Mouse (Mus musculus) ovary, postnatal 14 days (tissue): ENCODE measurements around the gene Pitx2.

ENCODE experiments used
- DNase-seq: peaks from one replicate; pipeline ENCODE4 v3.0.0; 2022; ENCODE audit warnings: low spot score

Pitx2 gene

GRCm38 (mm10) chr3:129199609-129200500 is at the start of gene Pitx2:
Pitx2 (plus strand) TSS chr3:129199878.
- no peak for DNase-seq

- no peak for DNase-seq
These were observed 49.7 kb upstream of the Pitx2 start for GRCm38 (mm10) chr3:129150001-129150400.

GRCm38 (mm10) chr3:129151096-129151685 is 48.5 kb upstream of the Pitx2 start:
- DNase-seq = no peak

GRCm38 (mm10) chr3:129158812-129159370 is 40.8 kb upstream of the Pitx2 start:
- DNase-seq = no peak

- DNase-seq = no peak
These were observed 38.2 kb upstream of the Pitx2 start for GRCm38 (mm10) chr3:129161333-129162035.

- no peak for DNase-seq
These were observed 35.4 kb upstream of the Pitx2 start for GRCm38 (mm10) chr3:129164246-129164645.

- DNase-seq = no peak
These were observed 34.0 kb upstream of the Pitx2 start for GRCm38 (mm10) chr3:129165715-129166114.

- DNase-seq = no peak
These were observed 33.0 kb upstream of the Pitx2 start for GRCm38 (mm10) chr3:129166684-129167083.

GRCm38 (mm10) chr3:129170416-129170815 is 29.3 kb upstream of the Pitx2 start:
- DNase-seq = no peak

GRCm38 (mm10) chr3:129171789-129172188 is 27.9 kb upstream of the Pitx2 start:
- DNase-seq = no peak

GRCm38 (mm10) chr3:129194436-129194835 is 5.2 kb upstream of the Pitx2 start:
- no peak for DNase-seq

GRCm38 (mm10) chr3:129195036-129195435 is 4.6 kb upstream of the Pitx2 start:
- DNase-seq = no peak

GRCm38 (mm10) chr3:129195816-129196549 is 3.7 kb upstream of the Pitx2 start:
- no peak for DNase-seq

GRCm38 (mm10) chr3:129196550-129196919 is 3.1 kb upstream of the Pitx2 start:
- DNase-seq = no peak

GRCm38 (mm10) chr3:129197035-129197434 is 2.6 kb upstream of the Pitx2 start:
- DNase-seq = no peak

GRCm38 (mm10) chr3:129197786-129198626 is 1.7 kb upstream of the Pitx2 start:
- no peak for DNase-seq

- DNase-seq = no peak
These were observed 1.1 kb upstream of the Pitx2 start for GRCm38 (mm10) chr3:129198627-129198903.

GRCm38 (mm10) chr3:129199160-129199608 is 494 bp upstream of the Pitx2 start:
- no peak for DNase-seq

- DNase-seq = no peak
These were observed 818 bp downstream of the Pitx2 start for GRCm38 (mm10) chr3:129200501-129200890.

- no peak for DNase-seq
These were observed 1.5 kb downstream of the Pitx2 start for GRCm38 (mm10) chr3:129201156-129201555.

- no peak for DNase-seq
These were observed 2.1 kb downstream of the Pitx2 start for GRCm38 (mm10) chr3:129201681-129202255.
